In genomic region chr15:9701845-9702244, GRCm38 (mm10) we compare ENCODE assay signal across 20 mouse cellular contexts. TPM values are rescaled to one million over a fixed set of nuclear protein-coding genes. Genes with fewer than 3 reads are reported as not detected.
DNase-seq lines count a peak whose midpoint lies in the region; ATAC-seq lines count a peak whose summit lies in the region.
"Had no signal": no experiment of that assay in that cellular context is flagged by ENCODE, and none has a peak within 500 bp of the region (broad histone marks: within the 10 kb centered on the region; RNA-seq: fewer than 3 reads in every experiment).

No protein-coding gene starts in this region.

- ATAC-seq in CD4-positive, CD25-positive, alpha-beta regulatory T cell, adult 4 months: peak; percentile 91
- ATAC-seq in common myeloid progenitor, adult 5-6 weeks (replicated peaks; ENCODE audit: low read depth, poor library complexity, severe bottlenecking): peak; percentile 98
- ATAC-seq: forebrain, embryonic 14.5 days; hindbrain, postnatal 0 days had no signal

- DNase-seq in naive thymus-derived CD4-positive, alpha-beta T cell, adult 2 months (ENCODE audit: low read depth): peak; percentile 82
- peak; percentile 18 for DNase-seq in thymus, postnatal 4 days
- no peak for DNase-seq in ovary, postnatal 14 days (ENCODE audit: low spot score)
- no peak for DNase-seq in left cerebral cortex, adult 8-10 months (ENCODE audit: low spot score in 2 of 2)
- no peak for DNase-seq in cerebellum, postnatal 4 days (ENCODE audit: low spot score in 2 of 2)
- DNase-seq: cerebellum, adult 2 months; cerebellum, postnatal 36 days; gastrocnemius, postnatal 10 days; heart, adult 2 months; heart, postnatal 4 days; kidney, adult 8-10 months; kidney, postnatal 14 days; lung, adult 18-20 months; lung, postnatal 36 days had no signal

RNA-seq across cellular contexts. Expression of gene Spef2, which starts 46.8 kb away (rescaled TPM):
- 1 to 10 TPM; 1.5 to 2.2 TPM for polyA plus RNA-seq in CD4-positive, CD25-positive, alpha-beta regulatory T cell, adult 4 months (2017; shearing (Covaris generic))
- total RNA-seq in common myeloid progenitor, adult 5-6 weeks (2017): 2.6 TPM in 1 of 2 replicates, not detected in the other
- 1 to 10 TPM; 1.5 to 1.9 (median 1.6) TPM for total RNA-seq in left cerebral cortex, adult 8-10 months (2022)
- polyA plus RNA-seq: erythroblast, embryonic 14.5 days; liver, embryonic 11.5 days had no signal

Comparison
In these comparisons a context has a peak if more than half of its experiments do, and no peak if none do; other contexts are left out.
1. DNase-seq: peak in naive thymus-derived CD4-positive, alpha-beta T cell, adult 2 months (single experiment) and thymus, postnatal 4 days (single experiment); none in ovary, postnatal 14 days (single experiment), left cerebral cortex, adult 8-10 months (0 of 2) and cerebellum, postnatal 4 days (0 of 2).